Mouse (Mus musculus): ENCODE data around the gene Ctnnbl1. TPM values are rescaled to one million over a fixed set of nuclear protein-coding genes. Genes with fewer than 3 reads are reported as not detected.
A peak's percentile ranks its signal among the peaks of the same experiment; 100 is the strongest.

Gene Ctnnbl1
- total RNA-seq, 2 experiments from 2014 or later, result 17.6 to 18.0 TPM

DNA sequence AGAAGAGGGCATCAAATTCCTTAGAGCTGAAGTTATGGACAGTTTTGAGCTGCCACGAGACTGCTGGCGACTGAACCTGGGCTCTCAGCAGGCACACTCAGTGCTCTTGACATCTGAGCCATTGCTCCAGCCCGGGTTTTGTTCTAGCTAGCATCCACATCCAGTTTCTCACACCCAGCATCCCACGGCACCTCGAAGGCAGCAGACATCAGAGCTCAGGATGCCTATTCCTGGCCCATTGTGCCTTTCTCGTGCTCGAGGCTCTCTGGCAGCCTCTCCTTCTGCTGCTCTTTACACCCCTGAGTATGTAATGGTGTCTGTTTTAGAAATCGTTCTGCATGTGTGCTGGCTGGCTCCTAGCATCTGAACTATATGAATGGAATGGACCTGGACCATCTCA is 13.3 kb downstream of the Ctnnbl1 start:
- DNase-seq, result no peak

DNA sequence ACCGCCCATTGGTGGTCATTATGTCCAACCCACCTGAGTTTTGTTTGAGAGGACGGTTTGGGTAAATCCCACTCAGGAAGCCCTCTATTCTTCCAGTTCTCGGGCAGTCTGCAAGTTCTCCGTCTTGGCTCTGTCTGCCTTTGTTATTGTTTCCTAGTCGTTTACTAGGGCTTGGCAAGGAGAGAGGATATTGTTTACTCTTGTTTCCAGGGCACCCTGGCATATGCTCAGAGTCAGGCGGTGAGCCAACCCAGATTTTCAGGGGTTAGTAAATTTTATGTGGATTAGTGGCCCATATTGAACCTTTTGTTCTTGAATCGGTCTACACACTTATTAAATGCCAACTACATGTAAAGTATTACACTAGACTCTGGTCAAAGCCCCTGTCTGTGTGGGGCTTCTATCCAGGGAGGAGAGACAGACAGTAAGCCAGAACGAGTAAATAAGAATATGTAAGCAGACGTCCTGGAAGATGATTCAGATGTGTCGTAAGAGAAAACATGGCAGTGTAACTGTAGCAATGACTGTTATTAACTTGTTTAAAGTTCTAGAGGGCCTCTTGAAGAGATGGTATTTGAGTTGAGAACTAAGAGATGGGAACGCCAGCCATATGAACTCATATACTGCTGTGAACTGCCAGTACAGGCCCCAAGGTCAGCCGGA is 13.9 kb downstream of the Ctnnbl1 start:
- DNase-seq, result no peak

DNA sequence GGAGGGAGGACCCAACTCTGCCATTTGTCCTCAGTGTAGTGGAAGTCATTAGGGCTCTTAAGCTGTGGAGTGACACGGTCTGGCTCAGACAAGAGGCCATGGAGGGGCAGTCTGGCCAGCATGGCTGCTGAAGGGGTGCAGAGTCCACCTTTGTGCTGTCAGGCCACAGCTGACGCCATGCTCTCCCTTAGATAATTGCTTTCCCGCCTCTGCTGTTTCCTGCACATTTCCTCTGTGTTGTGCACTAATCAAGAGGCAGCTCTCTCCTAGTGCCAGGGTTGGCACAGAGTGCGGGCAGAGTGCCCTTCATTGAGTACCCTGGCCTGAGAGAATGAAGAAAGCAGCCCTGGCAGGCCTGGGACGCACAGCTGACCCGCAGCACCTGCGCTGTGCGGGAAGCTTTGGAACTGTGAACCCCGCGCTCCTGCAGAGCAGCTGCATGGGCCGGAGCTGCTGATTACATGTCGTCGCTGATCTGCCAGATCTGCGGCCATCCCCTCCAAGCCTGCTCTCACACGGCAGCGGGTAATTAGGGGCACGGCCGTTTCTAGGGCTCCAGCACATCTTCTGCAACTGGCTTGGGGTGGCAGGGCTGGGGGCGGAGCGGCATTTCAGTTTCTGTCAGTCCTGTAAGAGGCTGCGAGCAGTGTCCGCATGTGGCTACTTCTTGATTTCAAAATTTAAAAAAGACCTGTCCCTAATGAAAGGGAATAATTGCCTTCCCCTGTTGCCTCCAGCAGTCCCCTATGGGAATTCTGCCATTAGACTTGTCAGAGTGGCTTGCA is 14.6 kb downstream of the Ctnnbl1 start:
- DNase-seq, result peak in 1 of 2 experiments; percentile 63

DNA sequence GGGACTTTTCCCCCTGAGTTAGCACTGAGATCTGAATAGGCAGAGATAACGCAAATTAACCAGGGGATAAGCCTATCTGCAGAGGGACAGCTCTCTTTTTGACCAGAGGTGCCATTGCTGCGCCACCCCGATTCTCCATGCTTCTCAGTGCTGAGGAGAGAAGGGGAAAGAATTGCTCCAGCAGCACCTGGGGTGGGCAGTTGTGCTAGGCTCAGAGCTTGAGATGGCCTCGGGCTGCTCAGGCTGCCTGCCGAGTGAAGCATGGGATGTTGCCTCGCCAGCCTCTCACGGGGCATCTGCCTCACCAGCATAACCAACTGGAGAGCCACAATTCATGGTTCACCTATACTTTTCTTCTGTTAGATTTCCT is 15.2 kb downstream of the Ctnnbl1 start:
- DNase-seq, result no peak

DNA sequence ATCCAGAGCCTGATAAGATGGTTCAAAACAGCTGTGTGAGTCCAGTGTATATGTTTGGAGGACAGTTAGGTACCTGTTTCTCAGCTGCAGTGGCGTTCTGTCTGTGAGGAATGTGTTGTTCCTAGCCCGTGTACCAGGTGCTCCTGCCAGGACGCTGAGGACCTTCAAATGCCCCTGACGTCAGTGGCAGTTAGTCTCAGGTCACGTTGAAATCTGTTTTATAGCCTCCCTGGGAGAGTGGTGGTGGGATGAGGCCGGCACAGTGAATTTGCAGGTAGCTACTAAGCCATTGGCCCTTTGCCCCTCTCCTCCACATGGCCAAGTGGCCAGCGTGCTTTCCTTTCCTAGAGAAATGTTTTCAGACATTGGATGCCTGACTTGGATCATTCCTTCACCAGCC is 18.6 kb downstream of the Ctnnbl1 start:
- no peak for DNase-seq

DNA sequence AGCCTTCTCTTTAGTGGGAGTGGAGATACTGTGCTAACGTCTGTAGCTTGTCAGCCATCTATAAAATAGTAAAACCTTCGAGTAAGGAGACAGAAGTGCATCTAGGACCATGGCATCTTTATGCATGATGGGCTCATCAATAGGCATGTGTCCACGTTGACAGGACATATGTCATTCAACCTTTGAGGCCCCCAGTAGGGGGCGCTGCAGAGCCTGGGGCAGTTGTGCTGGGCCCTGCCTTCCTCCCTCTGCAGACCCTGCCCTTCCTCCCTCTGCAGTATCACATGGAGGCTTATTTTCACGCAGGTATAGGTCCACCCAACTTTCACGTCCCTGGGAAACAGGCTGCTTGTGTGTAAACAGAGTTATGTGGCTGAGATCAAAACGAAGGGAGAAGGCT is 19.0 kb downstream of the Ctnnbl1 start:
- no peak for DNase-seq

DNA sequence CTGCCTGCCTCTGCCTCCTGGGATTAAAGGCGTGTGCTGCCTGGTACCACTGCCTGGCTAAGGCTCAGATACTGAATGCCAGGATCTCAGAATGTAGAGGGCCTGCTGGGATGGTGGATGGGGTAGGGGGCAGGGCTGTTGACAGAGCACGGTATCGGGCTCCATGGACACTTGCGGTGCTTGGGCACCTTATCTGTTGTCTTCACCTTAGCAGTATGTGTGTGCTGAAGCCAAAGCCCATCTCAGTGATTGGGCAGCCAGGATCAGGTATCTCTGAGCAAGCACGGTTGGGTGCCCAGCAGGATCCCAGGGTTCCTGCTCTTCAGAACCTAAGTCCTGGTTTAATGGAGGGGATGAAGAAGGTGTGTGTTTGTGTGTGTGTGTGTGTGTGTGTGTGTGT is 21.2 kb downstream of the Ctnnbl1 start:
- DNase-seq, result no peak

DNA sequence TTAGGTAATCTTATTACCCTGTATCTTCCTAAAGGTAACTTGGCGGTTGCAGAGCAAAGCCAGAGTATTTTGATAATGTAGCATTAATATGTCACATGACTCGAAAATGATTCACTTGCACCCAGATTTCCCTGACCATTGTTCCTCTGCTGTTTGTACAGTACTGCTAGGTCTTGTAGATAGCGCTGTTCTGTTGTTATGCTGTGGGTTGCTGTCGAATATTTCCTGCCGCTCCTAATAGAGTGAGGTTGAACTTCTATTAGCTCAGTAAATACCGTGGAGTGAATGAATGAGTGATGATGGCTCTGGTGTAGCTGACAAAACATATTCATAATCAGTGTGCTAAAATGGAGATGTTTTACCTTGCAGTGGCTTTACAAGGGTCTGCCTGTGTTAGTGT is 22.5 kb downstream of the Ctnnbl1 start:
- DNase-seq, result no peak

DNA sequence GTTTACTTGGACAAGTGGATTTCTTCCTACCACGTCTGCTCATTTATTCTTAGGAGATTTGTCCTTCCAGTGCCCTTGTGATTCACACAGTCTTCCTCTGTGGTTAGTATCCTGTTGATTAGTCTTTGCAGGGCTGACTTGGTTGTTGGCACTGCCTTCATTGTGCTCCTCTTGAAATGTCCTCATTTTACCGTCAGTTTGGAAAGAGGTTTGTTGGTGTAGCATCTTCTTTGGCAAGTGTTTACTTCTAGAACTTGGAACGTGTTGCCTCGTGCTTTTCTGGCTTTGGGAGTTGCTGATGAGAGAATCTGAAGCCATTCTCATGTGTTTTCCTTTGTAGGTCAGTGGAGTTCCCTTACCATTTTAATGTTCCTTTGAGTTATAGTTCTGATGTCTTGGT is 25.7 kb downstream of the Ctnnbl1 start:
- DNase-seq, result no peak

DNA sequence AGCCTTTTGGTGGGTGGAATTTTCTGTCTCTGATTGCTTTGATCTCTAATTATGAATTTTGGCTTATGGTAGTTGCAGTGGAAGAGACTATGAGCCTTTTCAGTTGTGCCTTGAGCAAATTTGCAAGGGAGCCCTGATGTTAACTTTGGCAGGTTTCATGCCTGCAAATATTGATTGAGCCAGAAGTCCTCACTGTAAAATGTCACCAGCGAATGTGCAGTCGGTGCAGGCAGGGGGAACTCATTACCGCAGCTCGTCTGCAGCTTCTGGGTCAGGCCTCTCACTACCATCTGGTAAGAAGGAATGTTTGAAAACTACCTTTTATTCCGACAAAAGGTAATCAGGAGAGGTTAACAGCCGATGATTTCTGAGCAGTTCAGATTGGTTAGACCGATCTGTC is 29.4 kb downstream of the Ctnnbl1 start:
- DNase-seq, result no peak

DNA sequence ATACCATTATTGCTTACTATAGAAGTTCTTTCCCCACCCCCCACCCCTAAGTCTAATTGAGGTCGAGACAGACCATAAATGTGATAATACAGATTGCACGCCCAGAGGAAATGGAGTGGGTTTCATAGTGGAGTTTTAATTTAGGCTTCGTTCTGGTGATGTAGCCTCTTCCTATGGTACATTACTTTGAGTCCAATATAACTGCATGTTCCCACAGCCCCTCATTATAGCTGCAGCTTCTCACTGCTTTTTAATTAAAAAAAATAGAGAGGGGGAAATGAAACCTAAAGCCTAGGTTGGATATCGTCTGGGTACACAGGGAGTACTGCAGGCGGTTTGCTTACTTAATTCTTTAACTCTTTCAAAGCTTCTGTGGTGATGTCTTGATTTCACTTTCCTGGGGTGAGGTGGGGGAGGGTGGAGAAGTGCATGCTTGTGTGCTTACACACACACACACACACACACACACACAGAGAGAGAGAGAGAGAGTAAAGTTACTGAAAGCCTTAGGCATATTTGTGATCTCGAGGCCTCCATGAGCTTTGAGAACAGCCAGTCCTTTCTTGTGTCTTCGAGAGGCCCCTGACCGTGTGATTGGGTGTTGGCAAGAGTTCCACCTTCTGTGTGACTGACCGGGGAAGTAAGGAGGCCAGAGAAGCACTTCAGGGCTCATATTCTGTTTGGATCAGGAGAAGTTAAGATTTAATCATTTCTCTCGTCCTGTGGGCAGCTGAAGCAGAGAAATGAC is 31.7 kb downstream of the Ctnnbl1 start:
- no peak for DNase-seq

DNA sequence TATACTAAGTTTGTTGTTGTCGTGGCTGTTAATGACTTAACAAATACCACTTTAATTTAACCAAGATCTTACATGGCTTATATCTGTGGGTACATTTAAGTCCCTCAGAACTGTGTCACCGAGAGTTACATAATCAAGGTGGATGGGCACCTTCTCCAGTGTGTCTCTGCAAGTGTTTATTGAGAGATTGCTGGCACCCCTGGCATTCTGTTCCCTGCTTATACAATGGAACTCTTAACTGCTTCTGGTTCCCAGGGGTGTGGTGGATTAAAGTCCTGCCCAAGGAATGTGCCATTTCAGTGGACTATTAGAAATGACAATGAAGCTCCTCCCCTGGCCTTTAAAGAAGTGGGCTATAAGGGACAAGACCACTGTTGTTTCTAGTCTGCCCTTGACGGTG is 33.6 kb downstream of the Ctnnbl1 start:
- no peak for DNase-seq

DNA sequence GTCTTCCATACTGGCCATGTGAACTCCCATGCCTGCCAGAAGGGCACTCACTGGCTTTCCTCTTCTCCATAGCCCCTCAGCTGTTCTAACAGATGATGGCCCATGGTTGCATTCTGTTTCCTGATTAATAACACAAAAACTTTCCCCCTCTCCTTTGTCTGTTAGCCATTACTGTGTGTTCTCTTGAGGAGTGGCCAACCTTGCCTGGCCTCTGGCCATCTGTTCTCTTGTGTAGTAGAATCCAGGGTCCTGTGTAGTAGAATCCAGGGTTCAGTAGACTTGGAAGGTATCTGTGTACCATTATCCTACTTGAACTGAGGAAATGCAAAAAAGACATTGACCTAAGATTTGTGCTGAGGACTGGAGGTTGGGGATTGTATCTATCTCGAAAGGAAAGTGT is 36.5 kb downstream of the Ctnnbl1 start:
- no peak for DNase-seq

DNA sequence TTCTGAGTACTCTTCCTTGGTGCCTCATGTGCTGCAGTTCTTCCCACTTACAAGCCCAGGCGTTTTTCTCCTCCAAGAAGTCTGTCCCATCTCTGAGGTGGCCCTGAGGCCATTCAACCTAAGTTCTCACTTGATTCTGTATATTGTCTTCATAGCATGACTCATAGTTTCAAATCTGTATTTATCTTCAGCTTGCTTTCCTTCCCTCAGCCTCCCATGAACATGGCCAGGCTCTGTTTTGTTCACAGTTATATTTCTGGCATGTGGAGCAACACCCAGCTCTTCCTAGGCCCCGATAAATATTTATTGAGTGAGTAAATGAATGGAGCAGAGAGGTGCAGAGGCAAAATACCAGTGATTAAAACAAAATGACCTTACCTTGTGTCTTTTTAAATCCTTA is 38.8 kb downstream of the Ctnnbl1 start:
- no peak for DNase-seq

DNA sequence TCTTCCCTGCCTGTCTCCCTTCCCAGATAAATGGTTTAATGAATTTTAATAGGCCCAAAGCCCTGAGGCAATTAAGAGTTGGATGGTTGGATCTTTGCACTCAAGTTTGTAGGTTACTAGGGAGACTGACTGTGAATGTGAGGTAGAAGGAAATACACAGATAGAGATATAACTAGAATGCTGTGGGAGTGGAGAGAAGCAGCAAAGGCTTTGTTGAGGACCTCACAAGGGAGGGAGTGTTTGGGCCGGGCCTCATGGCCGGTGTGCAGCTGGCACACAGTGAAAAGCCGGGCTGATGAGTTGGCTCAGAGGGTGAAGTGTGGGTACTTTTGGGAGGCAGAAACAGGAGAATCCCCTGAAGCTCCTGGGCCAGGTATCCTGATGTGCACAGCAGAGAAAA is 43.8 kb downstream of the Ctnnbl1 start:
- DNase-seq, result no peak

DNA sequence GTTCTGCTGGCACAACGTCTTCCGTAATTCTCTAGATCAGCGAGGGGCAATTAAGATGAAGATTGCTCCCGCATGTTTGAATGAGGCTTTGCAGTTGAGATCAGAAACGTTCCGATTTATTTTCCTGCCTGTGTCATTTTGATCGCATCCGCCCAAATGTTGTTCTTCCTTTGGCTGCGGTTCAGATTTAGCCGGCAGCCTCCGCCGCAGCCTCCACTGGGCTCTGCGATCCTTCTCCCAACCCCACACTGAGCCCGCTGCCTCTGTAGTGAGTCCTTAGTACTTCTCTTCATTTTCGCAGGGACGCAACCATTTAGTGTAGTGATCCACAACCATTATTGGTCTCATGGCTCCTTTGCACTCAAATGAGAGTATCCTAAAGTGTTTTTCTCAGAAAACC is 46.0 kb downstream of the Ctnnbl1 start:
- DNase-seq, result no peak

DNA sequence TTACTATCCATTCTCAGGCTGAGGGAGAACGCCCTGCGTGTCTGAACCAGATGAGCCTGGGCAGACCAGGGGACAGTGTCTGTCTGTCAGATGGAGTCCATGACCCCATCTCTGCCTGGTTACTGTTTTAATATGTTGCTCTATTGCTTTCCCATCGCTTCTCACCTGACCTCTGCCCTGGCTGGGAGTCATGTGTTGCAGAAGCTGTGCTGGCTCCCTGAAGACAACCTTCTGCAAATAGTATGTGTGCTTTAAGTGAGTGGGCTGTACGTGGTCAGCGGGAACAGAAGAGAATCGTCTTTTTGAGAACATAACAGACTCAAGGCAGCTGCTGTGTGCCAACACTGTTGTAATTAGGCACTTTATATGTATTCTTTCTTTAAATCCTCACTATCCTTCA is 47.0 kb downstream of the Ctnnbl1 start:
- DNase-seq, result peak in 1 of 2 experiments; percentile 17

DNA sequence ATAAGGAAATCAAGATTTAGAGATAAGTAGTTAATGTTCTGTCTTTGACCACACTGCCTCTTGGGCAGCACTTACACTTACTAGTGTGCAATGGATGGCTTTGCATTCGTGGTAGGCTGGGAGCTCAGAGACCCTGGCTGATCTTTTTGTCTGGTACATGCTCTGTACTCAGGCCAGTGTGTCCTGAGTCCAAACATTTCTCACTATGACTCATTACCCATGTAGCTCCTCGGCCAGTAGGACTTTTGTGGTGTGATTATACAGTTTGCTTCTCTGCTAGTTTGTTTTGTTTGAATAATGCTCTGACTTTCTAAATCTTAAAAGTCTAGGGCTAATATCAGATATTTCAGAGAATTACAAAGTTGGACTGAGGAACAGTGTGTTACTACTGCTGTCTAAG is 47.4 kb downstream of the Ctnnbl1 start:
- DNase-seq, result peak in 1 of 2 experiments; percentile 7

DNA sequence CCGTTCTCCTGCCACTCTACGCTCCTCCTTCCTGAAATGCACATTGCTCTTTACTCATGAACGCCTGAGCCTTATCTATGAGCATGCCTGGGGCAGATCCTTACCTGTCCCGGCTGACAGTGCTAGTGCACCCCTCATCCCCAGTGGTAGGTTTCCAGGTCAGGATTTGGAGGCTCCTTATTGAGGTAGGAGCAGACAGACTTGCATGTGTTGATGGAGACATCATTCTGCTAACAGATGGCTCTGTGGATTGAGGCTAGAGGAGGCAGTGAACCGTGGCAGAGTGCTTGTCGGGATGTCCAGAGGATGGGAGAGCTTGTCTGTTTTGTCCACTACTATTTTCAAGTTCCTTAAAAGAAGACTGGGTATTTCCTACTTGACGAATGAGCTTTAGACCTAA is 52.0 kb downstream of the Ctnnbl1 start:
- DNase-seq, result no peak

DNA sequence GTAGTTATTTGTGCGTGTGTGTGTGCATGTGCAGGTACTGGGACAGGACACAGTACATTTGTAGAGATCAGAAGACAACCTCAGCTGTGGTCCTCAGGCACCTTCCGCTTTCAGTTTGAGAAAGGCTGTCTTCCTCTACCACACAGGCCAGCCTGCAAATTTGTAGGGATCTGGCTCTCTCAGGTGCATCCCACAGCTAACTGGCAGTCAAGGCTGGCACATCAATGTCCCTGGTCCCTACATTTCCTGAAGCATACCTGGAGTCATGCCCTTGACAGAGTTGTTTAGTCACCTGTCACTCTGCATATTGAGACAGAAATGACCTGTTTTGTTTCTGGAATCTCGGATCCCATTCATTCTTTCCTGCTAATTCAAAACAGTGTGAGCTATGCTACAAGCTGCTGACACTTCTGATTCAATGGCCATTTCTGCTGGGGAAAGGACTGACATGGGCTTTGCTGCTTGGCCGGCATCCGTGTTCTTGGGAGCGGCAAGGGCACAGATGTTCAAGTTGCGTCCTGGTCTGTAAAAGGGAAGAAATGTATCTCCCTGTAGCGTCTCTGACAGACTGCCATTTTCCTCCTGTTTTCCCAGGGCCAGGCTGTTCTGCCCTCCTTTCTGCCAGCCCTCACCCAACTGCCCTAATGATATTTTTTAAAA is 53.8 kb downstream of the Ctnnbl1 start:
- no peak for DNase-seq

DNA sequence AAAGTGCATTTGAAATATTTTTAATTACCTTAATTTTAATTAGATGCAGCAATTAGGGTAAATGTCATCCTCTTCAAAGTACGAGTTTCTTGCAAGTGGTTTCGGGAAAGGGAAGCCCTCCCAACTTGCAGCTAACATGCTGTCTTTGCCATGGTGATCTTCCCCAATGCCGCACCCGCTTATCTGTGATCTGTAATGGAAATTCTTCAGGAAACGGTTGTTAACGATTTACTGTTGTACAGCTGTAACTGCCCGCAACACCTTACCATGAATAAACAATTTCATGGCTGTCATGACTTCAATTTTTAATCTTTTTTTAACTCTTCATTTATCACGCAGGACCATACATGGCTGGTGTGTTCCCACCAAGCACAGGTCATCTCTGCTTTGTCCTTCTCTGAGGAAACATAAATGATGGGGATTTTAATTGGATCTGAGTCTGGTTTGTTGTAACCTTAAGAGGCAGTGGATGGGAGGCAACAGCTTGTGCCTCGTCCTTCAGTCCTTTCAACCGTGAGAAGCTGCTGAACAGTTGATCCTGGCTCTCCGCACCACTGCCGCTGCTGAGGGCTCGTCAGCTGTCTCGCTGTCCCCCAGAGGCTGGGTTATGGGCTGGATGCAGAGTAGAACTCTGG is 54.4 kb downstream of the Ctnnbl1 start:
- no peak for DNase-seq

DNA sequence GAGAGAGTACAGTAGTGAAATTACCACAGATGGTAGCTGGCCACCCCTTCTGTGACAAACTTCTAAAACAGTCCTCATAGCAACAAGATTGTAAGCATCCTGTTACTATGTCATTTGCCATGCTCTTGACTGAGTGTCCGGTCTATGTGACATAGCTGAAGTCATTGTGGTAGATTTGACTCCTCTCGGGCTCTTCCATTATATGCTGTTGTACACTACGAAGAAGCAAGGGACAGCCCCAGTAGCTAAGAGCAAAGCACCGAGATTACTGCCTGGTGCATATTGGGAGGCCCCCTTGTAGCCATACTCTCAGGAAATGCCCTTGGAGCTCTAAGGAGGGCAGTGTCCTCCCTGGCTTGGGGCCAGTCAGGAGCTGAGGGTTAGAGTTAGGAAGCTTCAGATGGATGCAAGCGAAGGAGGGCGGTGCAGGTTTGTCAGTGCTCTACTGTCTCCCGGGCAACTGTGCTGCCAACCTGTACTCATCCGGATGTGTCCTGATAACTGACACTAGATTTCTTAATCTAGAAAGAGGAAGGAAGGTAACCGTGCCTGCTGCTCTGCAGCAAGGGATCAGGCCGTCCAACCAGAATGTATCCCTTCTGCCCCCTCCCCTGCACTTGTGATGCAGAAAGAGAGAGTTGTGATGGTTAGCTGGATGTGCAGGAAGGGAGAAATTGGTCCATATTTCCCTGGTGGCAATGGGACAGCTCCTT is 55.8 kb downstream of the Ctnnbl1 start:
- no peak for DNase-seq
